Mouse (Mus musculus) heart, embryonic 15.5 days (tissue): ENCODE results near the gene Tcf21. TPM values are rescaled to one million over a fixed set of nuclear protein-coding genes. Genes with fewer than 3 reads are reported as not detected.

Experiments
- ATAC-seq: fragments of 200-750 bp; cut with Nextera tagmentation; replicated peaks from 2 replicates; pipeline ENCODE4 v1.8.0; 2017; ENCODE audit warnings: low read depth, moderate TSS enrichment; ENCODE audit not compliant: insufficient number of reproducible peaks, insufficient read depth, low FRiP score
- H3K27ac ChIP-seq: fragments of 300-500 bp; sonication (generic); 2 replicates; pipeline ENCODE4 v1.5.1; 2015; ENCODE audit warnings: mild to moderate bottlenecking, inconsistent platforms
- H3K27me3 ChIP-seq: fragments of 300-500 bp; sonication (generic); 2 replicates; pipeline ENCODE4 v1.6.1; 2015; ENCODE audit warnings: inconsistent platforms
- H3K36me3 ChIP-seq: fragments of 300-500 bp; sonication (generic); 2 replicates; pipeline ENCODE4 v1.6.1; 2015; ENCODE audit warnings: mild to moderate bottlenecking, inconsistent platforms
- H3K4me1 ChIP-seq: fragments of 300-500 bp; sonication (generic); replicated peaks from 2 replicates; pipeline ENCODE4 v1.6.1; 2015; ENCODE audit warnings: inconsistent platforms
- H3K4me2 ChIP-seq: fragments of 300-500 bp; sonication (generic); 2 replicates; pipeline ENCODE4 v1.6.1; 2015; ENCODE audit warnings: inconsistent platforms, mild to moderate bottlenecking, moderate library complexity
- H3K4me3 ChIP-seq: fragments of 300-500 bp; sonication (generic); 2 replicates; pipeline ENCODE4 v1.5.1; 2015; ENCODE audit warnings: mild to moderate bottlenecking, inconsistent platforms
- H3K9ac ChIP-seq: fragments of 300-500 bp; sonication (generic); 2 replicates; pipeline ENCODE4 v1.6.1; 2015; ENCODE audit warnings: mild to moderate bottlenecking, inconsistent platforms
- H3K9me3 ChIP-seq: fragments of 300-500 bp; sonication (generic); replicated peaks from 2 replicates; pipeline ENCODE4 v1.6.1; 2016; ENCODE audit warnings: inconsistent platforms
- WGBS: fragments of 180-500 bp; shearing (Covaris S2); methylation state at CpG from one replicate; pipeline ENCODE4 v1.1.7; 2015; ENCODE audit warnings: mixed read lengths; 5-methylcytosine and 5-hydroxymethylcytosine counted together
- polyA plus RNA-seq: library from polyadenylated mRNA; unstranded; fragments of >200 nt; fragmentation: Nextera tagmentation; extraction: Ambion mirVana; gene quantifications from 2 replicates; pipeline ENCODE4 v1.2.1, GENCODE M21; 2015

Tcf21 gene
- 57.9 and 59.4 TPM in 2 replicates for polyA plus RNA-seq

DNA sequence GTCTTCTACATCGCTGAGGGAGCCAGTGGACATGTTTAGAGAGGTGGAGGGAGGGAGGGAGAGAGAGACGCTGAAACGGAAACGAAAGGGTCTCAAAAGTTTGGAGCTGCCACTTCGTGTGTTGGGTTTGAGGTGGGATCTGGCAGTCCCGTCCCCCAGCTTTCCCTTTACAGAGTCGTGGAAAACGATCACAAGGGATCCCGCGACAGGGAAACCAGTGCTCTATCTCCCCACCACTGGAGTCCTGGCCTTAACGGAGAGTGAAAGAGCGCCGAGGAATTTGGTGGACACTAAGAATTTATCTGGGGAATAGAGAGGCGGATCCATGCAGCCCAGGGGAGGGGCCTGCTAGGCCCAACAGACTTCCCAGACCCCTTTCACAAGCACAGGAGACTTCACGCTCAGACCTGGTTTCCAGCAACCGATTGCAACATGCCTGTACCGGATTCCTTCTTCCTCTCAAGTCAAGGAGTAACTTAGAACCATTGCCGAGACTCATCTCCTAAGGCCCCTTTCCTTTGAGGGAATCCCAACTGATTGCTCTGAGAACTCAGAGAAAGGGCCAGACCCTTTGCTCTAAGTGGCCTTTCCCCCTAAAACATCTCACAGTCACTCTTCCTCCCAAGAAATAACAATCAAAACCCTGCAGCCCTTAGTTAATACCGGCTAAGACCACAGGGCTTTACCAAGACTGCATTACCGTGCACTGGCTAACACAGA lies at the start of gene Tcf21:
TSS of gene Tcf21 (minus strand) at position 304 of the 720 bp plus-strand sequence.
- 10% methylated on average over 20 of the region's 20 CpGs for WGBS
- H3K9me3 ChIP-seq = no peaks in the 10 kb centered on the region
- ATAC-seq = peak; percentile 65
- H3K4me2 ChIP-seq = peak within 1 kb of the TSS; percentile 56
- H3K4me1 ChIP-seq = peaks cover 20% of the 10 kb centered on the region
- peak within 1 kb of the TSS; percentile 83 for H3K27ac ChIP-seq
- no peaks in the 10 kb centered on the region for H3K36me3 ChIP-seq
- H3K9ac ChIP-seq = peak within 1 kb of the TSS; percentile 60
- H3K27me3 ChIP-seq = peaks cover 70% of the 10 kb centered on the region
- peak within 1 kb of the TSS; percentile 50 for H3K4me3 ChIP-seq

GRCm38 (mm10) chr10:22868386-22868918 lies 48.5 kb upstream of the Tcf21 start:
- Histone ChIP-seq H3K36me3 (no peaks in the 10 kb centered on the region), H3K27me3 (no peaks in the 10 kb centered on the region), H3K9ac (0 out of 2 replicates have a peak overlapping the region, but pooled peaks have one; percentile 2), H3K4me2 (0 out of 2 replicates have a peak overlapping the region, but pooled peaks have one; percentile 6), H3K9me3 (no peaks in the 10 kb centered on the region), H3K27ac (no peak overlapping the region), H3K4me3 (no peak overlapping the region), H3K4me1 (peaks cover 9% of the 10 kb centered on the region)
- 0 out of 2 replicates have a peak, but pooled peaks have one; percentile 31 for ATAC-seq
- 16% methylated on average over 8 of the region's 8 CpGs for WGBS

DNA sequence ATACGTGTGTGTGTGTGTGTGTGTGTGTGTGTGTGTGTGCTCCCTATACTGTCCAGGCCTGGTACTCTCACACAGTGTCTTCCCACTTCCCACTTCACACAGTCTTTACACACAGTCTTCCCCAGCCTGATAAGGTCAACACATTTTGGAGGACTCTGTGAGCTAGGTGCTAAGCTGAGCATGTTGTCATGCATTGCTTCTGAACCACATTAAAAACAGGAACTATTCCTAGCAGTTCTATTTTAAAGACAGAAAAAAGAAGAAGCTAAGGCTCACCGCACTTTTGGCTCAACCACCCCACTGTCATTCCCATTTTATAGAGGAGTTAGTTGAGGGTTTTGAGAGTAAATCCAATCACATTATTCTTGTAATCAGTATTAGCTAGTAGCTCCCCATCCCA lies 47.2 kb upstream of the Tcf21 start:
- no peaks in the 10 kb centered on the region for H3K27me3 ChIP-seq
- no peak for ATAC-seq
- no peak overlapping the region for H3K27ac ChIP-seq
- no peak overlapping the region for H3K9ac ChIP-seq
- no peaks in the 10 kb centered on the region for H3K36me3 ChIP-seq
- no peak overlapping the region for H3K4me3 ChIP-seq
- H3K9me3 ChIP-seq = no peaks in the 10 kb centered on the region
- 60% methylated on average over 2 of the region's 2 CpGs for WGBS
- H3K4me2 ChIP-seq = no peak overlapping the region
- peaks cover 5% of the 10 kb centered on the region for H3K4me1 ChIP-seq

- 31% methylated on average over 9 of the region's 9 CpGs for WGBS
- Histone ChIP-seq H3K9me3 (no peaks in the 10 kb centered on the region), H3K9ac (no peak overlapping the region), H3K36me3 (no peaks in the 10 kb centered on the region), H3K27ac (no peak overlapping the region), H3K27me3 (no peaks in the 10 kb centered on the region), H3K4me2 (no peak overlapping the region), H3K4me3 (no peak overlapping the region), H3K4me1 (peaks cover 4% of the 10 kb centered on the region; the same call in 1 of the 2 replicates)
- no peak for ATAC-seq
Measured at GRCm38 (mm10) chr10:22858111-22858510, 38.1 kb upstream of the Tcf21 start.

- 21% methylated on average over 7 of the region's 7 CpGs for WGBS
- no peak overlapping the region for H3K4me2 ChIP-seq
- no peak overlapping the region for H3K4me3 ChIP-seq
- H3K9me3 ChIP-seq = no peaks in the 10 kb centered on the region
- H3K36me3 ChIP-seq = no peaks in the 10 kb centered on the region
- no peak overlapping the region for H3K9ac ChIP-seq
- H3K27ac ChIP-seq = no peak overlapping the region
- no peaks in the 10 kb centered on the region for H3K27me3 ChIP-seq
- no peak for ATAC-seq
- H3K4me1 ChIP-seq = peaks cover 4% of the 10 kb centered on the region; the same call in 1 of the 2 replicates
Measured at GRCm38 (mm10) chr10:22854330-22854729, 34.4 kb upstream of the Tcf21 start.

- no peak overlapping the region for H3K4me2 ChIP-seq
- H3K4me3 ChIP-seq = no peak overlapping the region
- 31% methylated on average over 3 of the region's 3 CpGs for WGBS
- peaks cover 25% of the 10 kb centered on the region for H3K27me3 ChIP-seq
- ATAC-seq = no peak
- no peaks in the 10 kb centered on the region for H3K36me3 ChIP-seq
- no peak overlapping the region for H3K27ac ChIP-seq
- H3K9me3 ChIP-seq = no peaks in the 10 kb centered on the region
- no peak overlapping the region for H3K9ac ChIP-seq
- H3K4me1 ChIP-seq = peaks cover 12% of the 10 kb centered on the region
Measured at GRCm38 (mm10) chr10:22845351-22845750, 25.4 kb upstream of the Tcf21 start.

- Histone ChIP-seq H3K27ac (no peak overlapping the region), H3K9me3 (no peaks in the 10 kb centered on the region), H3K4me3 (no peak overlapping the region), H3K4me2 (no peak overlapping the region), H3K9ac (no peak overlapping the region), H3K4me1 (peaks cover 12% of the 10 kb centered on the region), H3K36me3 (no peaks in the 10 kb centered on the region), H3K27me3 (peaks cover 26% of the 10 kb centered on the region)
- ATAC-seq = no peak
- 37% methylated on average over 10 of the region's 10 CpGs for WGBS
Measured at GRCm38 (mm10) chr10:22844731-22845130, 24.8 kb upstream of the Tcf21 start.

- Histone ChIP-seq H3K9me3 (no peaks in the 10 kb centered on the region), H3K36me3 (no peaks in the 10 kb centered on the region), H3K27me3 (peaks cover 26% of the 10 kb centered on the region), H3K27ac (no peak overlapping the region), H3K9ac (no peak overlapping the region), H3K4me2 (peak overlapping the region; percentile 58), H3K4me1 (peaks cover 12% of the 10 kb centered on the region), H3K4me3 (peak overlapping the region; percentile 30)
- WGBS = 4% methylated on average over 26 of the region's 26 CpGs
- no peak for ATAC-seq
Measured at GRCm38 (mm10) chr10:22843440-22844361, 23.7 kb upstream of the Tcf21 start.

DNA sequence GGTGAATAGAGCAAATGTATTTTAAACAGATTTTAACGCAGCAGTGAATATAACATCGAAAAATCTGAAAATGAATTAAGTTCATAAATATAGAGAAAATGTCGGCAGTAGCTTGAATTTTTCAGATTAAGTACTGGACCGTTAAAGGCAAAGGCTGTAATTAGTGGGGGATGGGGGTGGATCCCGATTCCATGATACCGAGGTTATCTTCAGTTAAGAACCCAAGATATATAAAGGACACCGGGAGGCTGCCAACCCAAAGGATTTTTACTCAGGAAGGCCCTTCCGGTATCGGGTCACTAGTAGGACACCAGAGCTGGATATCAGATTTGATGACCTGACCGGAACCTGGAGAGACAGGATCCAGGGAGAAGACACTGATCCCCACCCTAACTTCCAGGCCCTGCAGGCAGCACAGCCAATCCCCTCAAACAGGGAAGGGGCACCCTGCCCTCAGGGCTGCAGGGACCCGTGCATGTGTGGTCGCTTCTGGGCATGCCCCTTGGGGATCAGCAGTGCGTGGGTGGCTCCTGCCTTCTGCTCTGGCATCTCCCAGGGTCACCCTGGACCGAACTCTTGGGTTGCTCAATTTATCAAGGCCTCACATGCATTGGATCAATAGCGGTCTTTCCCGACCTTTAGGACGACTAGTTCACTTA lies 22.9 kb upstream of the Tcf21 start:
- no peak overlapping the region for H3K9ac ChIP-seq
- H3K36me3 ChIP-seq = no peaks in the 10 kb centered on the region
- H3K27me3 ChIP-seq = peaks cover 26% of the 10 kb centered on the region
- H3K4me1 ChIP-seq = peaks cover 12% of the 10 kb centered on the region
- no peaks in the 10 kb centered on the region for H3K9me3 ChIP-seq
- no peak for ATAC-seq
- H3K27ac ChIP-seq = no peak overlapping the region
- 10% methylated on average over 17 of the region's 17 CpGs for WGBS
- peak overlapping the region; percentile 30 for H3K4me3 ChIP-seq
- H3K4me2 ChIP-seq = peak overlapping the region; percentile 58

DNA sequence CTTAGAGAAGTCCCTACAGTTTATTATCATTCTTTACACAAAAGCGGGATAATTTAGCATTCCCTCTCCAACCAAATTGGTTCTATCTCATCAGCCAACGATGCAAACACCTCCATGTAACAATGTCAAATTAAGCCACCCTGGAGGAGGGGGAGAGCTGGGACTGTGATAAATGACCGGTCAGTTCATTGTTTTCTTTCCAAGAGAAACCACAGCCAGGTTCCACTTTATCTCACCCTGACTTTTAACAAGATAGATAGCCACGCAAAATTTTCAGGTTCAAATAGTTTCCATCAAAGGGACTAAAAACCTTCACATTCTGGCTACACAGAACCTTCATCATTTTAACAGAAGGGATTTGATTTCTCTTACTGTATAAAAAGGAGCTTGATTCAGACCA lies 22.1 kb upstream of the Tcf21 start:
- WGBS = 18% methylated on average over 4 of the region's 4 CpGs
- Histone ChIP-seq H3K27ac (no peak overlapping the region), H3K4me2 (no peak overlapping the region), H3K4me3 (no peak overlapping the region), H3K9ac (no peak overlapping the region), H3K9me3 (no peaks in the 10 kb centered on the region), H3K27me3 (peaks cover 26% of the 10 kb centered on the region), H3K36me3 (no peaks in the 10 kb centered on the region), H3K4me1 (peaks cover 12% of the 10 kb centered on the region)
- no peak for ATAC-seq

DNA sequence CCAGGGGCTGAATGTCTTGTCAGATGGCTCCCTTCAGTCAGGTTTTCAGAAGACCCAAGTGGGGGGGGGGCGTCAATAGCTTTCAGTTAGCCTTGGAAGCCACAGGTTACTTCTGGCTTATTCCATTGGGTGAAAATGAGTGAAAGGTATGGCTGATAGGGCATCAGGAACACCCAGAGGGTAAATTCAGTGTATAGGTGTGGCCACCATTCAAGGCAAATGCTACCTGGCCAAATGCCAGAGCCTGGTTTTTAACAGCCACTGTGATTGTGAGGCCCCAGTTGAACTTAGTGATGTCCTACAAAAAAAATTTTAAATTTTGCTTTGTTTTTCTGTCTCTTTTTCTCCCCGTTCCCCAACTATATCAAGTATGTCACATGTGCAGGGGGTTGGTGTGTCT lies 6.3 kb upstream of the Tcf21 start:
- H3K27ac ChIP-seq = no peak overlapping the region
- WGBS = 86% methylated on average over 2 of the region's 2 CpGs
- H3K9me3 ChIP-seq = no peaks in the 10 kb centered on the region
- H3K27me3 ChIP-seq = peaks cover 22% of the 10 kb centered on the region
- no peaks in the 10 kb centered on the region; the same call in 1 of the 2 replicates for H3K4me1 ChIP-seq
- no peaks in the 10 kb centered on the region for H3K36me3 ChIP-seq
- ATAC-seq = no peak
- H3K4me3 ChIP-seq = no peak overlapping the region
- no peak overlapping the region for H3K4me2 ChIP-seq
- no peak overlapping the region for H3K9ac ChIP-seq
